7 mouse cellular contexts compared by ENCODE assay signal in the genomic region with DNA sequence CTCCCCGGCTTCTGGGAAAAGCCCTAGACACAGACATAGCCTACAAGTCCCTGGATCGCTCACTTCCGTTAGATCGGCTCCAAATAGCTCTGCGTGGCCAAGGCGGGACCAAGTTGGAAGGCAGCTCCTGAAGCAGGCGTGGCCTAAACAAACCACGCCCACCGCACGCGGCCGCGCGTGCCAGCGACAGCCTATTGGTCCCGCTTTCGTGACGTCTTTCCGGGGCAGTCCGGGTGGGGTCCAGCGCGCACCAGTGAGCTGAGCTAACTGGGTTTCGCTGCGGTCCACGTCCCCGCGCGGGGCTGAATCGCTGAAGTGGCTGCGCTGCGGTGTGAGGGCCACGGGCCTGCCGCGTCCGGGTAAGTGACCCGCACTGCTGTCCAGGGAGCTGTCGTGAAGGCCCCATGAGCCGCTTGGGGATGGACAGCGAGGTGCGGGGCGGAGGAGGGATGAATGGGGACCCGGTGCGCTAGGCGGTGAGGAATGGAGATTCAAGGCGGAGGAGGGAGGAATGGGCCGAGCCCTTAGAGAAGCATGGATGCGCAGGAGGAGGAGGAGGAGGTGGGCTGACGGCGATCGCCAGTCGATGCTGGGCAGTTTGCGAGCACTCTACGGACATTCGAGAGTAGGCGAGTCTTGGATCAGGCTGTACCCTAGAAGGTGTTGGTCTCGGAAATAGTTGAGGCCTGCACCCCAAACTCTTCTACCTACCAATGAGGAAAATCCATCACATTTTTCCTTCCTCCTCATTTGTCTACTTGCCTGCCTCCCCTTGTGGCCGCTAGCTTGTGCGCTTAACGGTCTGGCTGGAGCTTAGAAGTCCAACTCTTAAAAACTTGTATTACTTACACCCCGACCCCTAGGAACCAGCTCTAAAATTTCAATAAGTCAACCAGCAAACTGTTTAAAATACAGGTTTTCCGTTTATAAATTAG. TPM values are rescaled to one million over a fixed set of nuclear protein-coding genes. Genes with fewer than 3 reads are reported as not detected.
DNase-seq lines count a peak whose midpoint lies in the region; ATAC-seq lines count a peak whose summit lies in the region.

1810055G02Rik (plus strand) TSS at position 216 of the 935 bp plus-strand sequence.

- DNase-seq in adrenal gland, postnatal 14 days = peak; percentile 99
- peak; percentile 97 for DNase-seq in embryonic facial prominence, embryonic 11.5 days (ENCODE audit: low spot score)
- peak; percentile 98 for DNase-seq in kidney, adult 11 months
- peak; percentile 99 for DNase-seq in limb, embryonic 10.5 days (ENCODE audit: low spot score)
- peak; percentile 94 for DNase-seq in spleen, adult 12 weeks (ENCODE audit: low spot score)

- H3K9ac ChIP-seq in embryonic facial prominence, embryonic 11.5 days (replicated peaks; ENCODE audit: low read length) = peak within 1 kb of the TSS; percentile 77
- peak within 1 kb of the TSS; percentile 85 for H3K9ac ChIP-seq in midbrain, embryonic 13.5 days (replicated peaks)

- H3K4me3 ChIP-seq in embryonic facial prominence, embryonic 11.5 days (ENCODE audit: low read depth, low read length) = peak within 1 kb of the TSS; percentile 74
- peak within 1 kb of the TSS; percentile 88 for H3K4me3 ChIP-seq in limb, embryonic 10.5 days
- H3K4me3 ChIP-seq in midbrain, embryonic 13.5 days (replicated peaks) = peak within 1 kb of the TSS; percentile 85

- H3K4me1 ChIP-seq in embryonic facial prominence, embryonic 11.5 days (ENCODE audit: control insufficient read depth, insufficient read depth, low read length) = peaks cover 6% of the 10 kb centered on the region; the same call in 1 of the 2 replicates
- peaks cover 17% of the 10 kb centered on the region for H3K4me1 ChIP-seq in limb, embryonic 10.5 days
- peaks cover 26% of the 10 kb centered on the region for H3K4me1 ChIP-seq in midbrain, embryonic 13.5 days (replicated peaks)

- H3K4me2 ChIP-seq in embryonic facial prominence, embryonic 11.5 days (ENCODE audit: low read depth, low read length) = peak within 1 kb of the TSS; percentile 75
- peak within 1 kb of the TSS; percentile 81 for H3K4me2 ChIP-seq in midbrain, embryonic 13.5 days (replicated peaks)

- peak within 1 kb of the TSS; percentile 48 for H3K27ac ChIP-seq in embryonic facial prominence, embryonic 11.5 days (replicated peaks; ENCODE audit: low read depth, low read length)
- peak within 1 kb of the TSS; percentile 88 for H3K27ac ChIP-seq in limb, embryonic 10.5 days
- H3K27ac ChIP-seq in midbrain, embryonic 13.5 days = peak within 1 kb of the TSS; percentile 93

- under 1% methylated on average over 61 of the region's 61 CpGs for WGBS in embryonic facial prominence, embryonic 11.5 days
- under 1% methylated on average over 61 of the region's 61 CpGs for whole genome bisulfite sequencing in limb, embryonic 10.5 days
- WGBS in midbrain, embryonic 13.5 days = under 1% methylated on average over 61 of the region's 61 CpGs

- ATAC-seq in embryonic facial prominence, embryonic 11.5 days (replicated peaks; ENCODE audit: insufficient number of reproducible peaks, low FRiP score, low TSS enrichment, low read depth) = peak; percentile 95
- peak; percentile 98 for ATAC-seq in granulocyte monocyte progenitor cell, adult 5-6 weeks (replicated peaks; ENCODE audit: poor library complexity, severe bottlenecking)
- peak; percentile 98 for ATAC-seq in midbrain, embryonic 13.5 days

- no peaks in the 10 kb centered on the region for H3K27me3 ChIP-seq in embryonic facial prominence, embryonic 11.5 days (ENCODE audit: control insufficient read depth, insufficient read depth, low read length)
- H3K27me3 ChIP-seq in limb, embryonic 10.5 days (ENCODE audit: low read depth, poor library complexity, severe bottlenecking) = no peaks in the 10 kb centered on the region
- H3K27me3 ChIP-seq in midbrain, embryonic 13.5 days = no peaks in the 10 kb centered on the region

- H3K36me3 ChIP-seq in embryonic facial prominence, embryonic 11.5 days (replicated peaks; ENCODE audit: control insufficient read depth, insufficient read depth, low read depth, low read length) = no peaks in the 10 kb centered on the region
- peaks cover 12% of the 10 kb centered on the region for H3K36me3 ChIP-seq in limb, embryonic 10.5 days
- H3K36me3 ChIP-seq in midbrain, embryonic 13.5 days = peaks cover 9% of the 10 kb centered on the region; the same call in 1 of the 2 replicates

- H3K9me3 ChIP-seq in embryonic facial prominence, embryonic 11.5 days (replicated peaks; ENCODE audit: control insufficient read depth, low read length) = no peaks in the 10 kb centered on the region
- H3K9me3 ChIP-seq in limb, embryonic 10.5 days (replicated peaks) = no peaks in the 10 kb centered on the region
- no peaks in the 10 kb centered on the region for H3K9me3 ChIP-seq in midbrain, embryonic 13.5 days

RNA-seq across cellular contexts. Expression of gene 1810055G02Rik, which starts in this region (rescaled TPM):
- total RNA-seq in adrenal gland, postnatal 14 days (2021) = 29.2 and 33.7 TPM in 2 replicates
- polyA plus RNA-seq in embryonic facial prominence, embryonic 11.5 days (2014; fragmentation: Nextera tagmentation; extraction: Ambion mirVana) = 37.9 and 39.0 TPM in 2 replicates
- 10.0 and 13.4 TPM in 2 replicates for total RNA-seq in granulocyte monocyte progenitor cell, adult 5-6 weeks (2014; fragmentation: Nextera tagmentation)
- total RNA-seq in granulocyte monocyte progenitor cell, adult 5-6 weeks (2017) = 4.5 and 9.0 TPM in 2 replicates
- polyA plus RNA-seq in limb, embryonic 10.5 days (2016; fragmentation: Nextera tagmentation; extraction: Ambion mirVana) = 43.8 and 47.2 TPM in 2 replicates
- 27.9 and 30.1 TPM in 2 replicates for polyA plus RNA-seq in midbrain, embryonic 13.5 days (2015; fragmentation: Nextera tagmentation; extraction: Ambion mirVana)

Comparison
In these comparisons a context has a peak if more than half of its experiments do, and no peak if none do; other contexts are left out.
1. Peak in every context shown above with its lines: DNase-seq, ATAC-seq, H3K4me3 ChIP-seq and H3K27ac ChIP-seq.